Mouse (Mus musculus) myocyte (in vitro differentiated cells): ENCODE measurements at regions not wholly inside any gene's neighbourhood (a gene's known extent, or its start where the extent isn't known, plus 50 kb on each side); places are given as distances from the start of the nearest gene placed in this dataset.

Experiments used
- H3K27me3 ChIP-seq: one replicate; pipeline ENCODE4 v1.6.1; 2011; ENCODE audit not compliant: control insufficient read depth, insufficient read depth, insufficient read length
- H3K36me3 ChIP-seq: one replicate; pipeline ENCODE4 v1.6.1; 2011; ENCODE audit not compliant: control insufficient read depth, insufficient read depth
- H3K4me2 ChIP-seq: one replicate; pipeline ENCODE4 v1.6.1; 2011; ENCODE audit warnings: low read depth, control low read depth
- H3K4me3 ChIP-seq: one replicate; pipeline ENCODE4 v1.5.1; 2011; ENCODE audit warnings: mild to moderate bottlenecking, control low read depth, moderate library complexity
- H3K79me2 ChIP-seq: one replicate; pipeline ENCODE4 v1.6.1; 2011; ENCODE audit not compliant: control insufficient read depth, insufficient read depth
- H3ac ChIP-seq: one replicate; pipeline ENCODE4 v1.6.1; 2011; ENCODE audit not compliant: control insufficient read depth, insufficient read length
- CEBPB ChIP-seq: IDR thresholded peaks from 2 replicates; pipeline ENCODE4 v1.6.1; 2011; ENCODE audit warnings: mild to moderate bottlenecking, moderate library complexity; ENCODE audit not compliant: poor library complexity, insufficient read depth, severe bottlenecking
- E2F4 ChIP-seq: IDR thresholded peaks from one replicate; pipeline ENCODE4 v1.6.1; 2011; ENCODE audit warnings: mild to moderate bottlenecking, control low read depth, moderate library complexity; ENCODE audit not compliant: insufficient read depth
- MAX ChIP-seq: IDR thresholded peaks from one replicate; pipeline ENCODE4 v1.6.1; 2011; ENCODE audit warnings: low read depth, mild to moderate bottlenecking, control low read depth
- MYOD1 ChIP-seq, 3 experiments: IDR thresholded peaks; one replicate each; pipeline ENCODE4 v1.6.1; 2011; ENCODE audit warnings: control low read depth in 2 of 3, low read depth in 2 of 3, mild to moderate bottlenecking in 2 of 3, moderate library complexity in 1 of 3; ENCODE audit not compliant: insufficient read length in 2 of 3, control insufficient read depth in 1 of 3
- MYOG ChIP-seq, 3 experiments: IDR thresholded peaks; one replicate each; pipeline ENCODE4 v1.6.1; 2011; ENCODE audit warnings: control low read depth in 2 of 3, low read depth in 2 of 3, mild to moderate bottlenecking in 2 of 3; ENCODE audit not compliant: insufficient read length in 2 of 3, control insufficient read depth in 1 of 3, insufficient read depth in 1 of 3
- POLR2A ChIP-seq: IDR thresholded peaks from one replicate; pipeline ENCODE4 v1.6.1; 2011; ENCODE audit warnings: low read depth, mild to moderate bottlenecking, control low read depth, moderate library complexity; ENCODE audit not compliant: insufficient read length
- POLR2AphosphoS2 ChIP-seq: IDR thresholded peaks from one replicate; pipeline ENCODE4 v1.6.1; 2011; ENCODE audit warnings: low read depth, control low read depth; ENCODE audit not compliant: insufficient read length
- REST ChIP-seq: IDR thresholded peaks from one replicate; pipeline ENCODE4 v1.6.1; 2011; ENCODE audit warnings: mild to moderate bottlenecking, control low read depth, moderate library complexity; ENCODE audit not compliant: insufficient read depth, insufficient read length
- SRF ChIP-seq: IDR thresholded peaks from one replicate; pipeline ENCODE4 v1.6.1; 2011; ENCODE audit warnings: low read depth; ENCODE audit not compliant: control insufficient read depth, insufficient read length
- TCF12 ChIP-seq: IDR thresholded peaks from one replicate; pipeline ENCODE4 v1.6.1; 2011; ENCODE audit warnings: mild to moderate bottlenecking, control low read depth; ENCODE audit not compliant: poor library complexity, insufficient read depth, severe bottlenecking
- TCF3 ChIP-seq: IDR thresholded peaks from one replicate; pipeline ENCODE4 v1.6.1; 2011; ENCODE audit warnings: low read depth, control low read depth; ENCODE audit not compliant: insufficient read length
- USF1 ChIP-seq: IDR thresholded peaks from one replicate; pipeline ENCODE4 v1.6.1; 2011; ENCODE audit warnings: low read depth, mild to moderate bottlenecking, control low read depth, moderate library complexity

DNA sequence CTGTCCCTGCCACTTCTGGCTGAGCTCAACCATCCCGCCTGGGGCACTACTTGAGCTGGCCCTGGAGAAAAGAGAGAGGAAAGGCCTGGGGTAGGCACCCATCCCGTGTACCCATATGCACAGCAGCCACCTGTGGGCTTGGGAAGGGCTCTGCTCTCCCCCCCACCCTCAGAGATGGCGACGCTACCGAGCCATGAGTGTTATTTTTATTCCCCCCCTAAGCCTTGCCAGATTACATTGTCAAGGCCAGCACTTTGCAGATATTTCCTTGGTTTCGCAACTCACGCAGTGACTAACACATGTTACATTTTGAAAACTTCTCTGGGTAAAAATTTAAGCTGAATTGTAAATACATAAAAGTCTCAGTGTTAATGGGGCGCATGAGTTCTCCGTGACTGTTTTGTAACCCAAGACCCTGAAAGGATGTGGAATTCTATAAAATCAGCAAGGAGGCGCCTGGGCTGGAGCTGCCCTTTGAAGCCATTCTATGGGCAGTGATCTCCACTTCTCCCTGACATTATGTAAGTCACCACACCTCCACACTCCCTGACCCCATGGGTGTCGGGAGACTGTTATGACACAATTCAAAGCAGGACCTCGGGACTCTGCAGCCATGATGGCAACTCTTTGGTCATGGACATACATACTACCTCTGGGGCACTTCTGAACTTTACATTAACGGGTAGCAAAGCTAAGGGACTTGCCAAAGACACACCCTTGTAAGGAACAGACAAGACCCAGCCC lies 75.4 kb upstream of the Dio3 start:
- H3K4me3 ChIP-seq, result no peak overlapping the region
- no peaks in the 10 kb centered on the region for H3K36me3 ChIP-seq
- TF ChIP-seq TCF12, result no peak
- TF ChIP-seq CEBPB, result peak; percentile 73
- H3K79me2 ChIP-seq, result no peaks in the 10 kb centered on the region
- no peak overlapping the region for H3ac ChIP-seq
- H3K4me2 ChIP-seq, result no peak overlapping the region
- H3K27me3 ChIP-seq, result no peaks in the 10 kb centered on the region

DNA sequence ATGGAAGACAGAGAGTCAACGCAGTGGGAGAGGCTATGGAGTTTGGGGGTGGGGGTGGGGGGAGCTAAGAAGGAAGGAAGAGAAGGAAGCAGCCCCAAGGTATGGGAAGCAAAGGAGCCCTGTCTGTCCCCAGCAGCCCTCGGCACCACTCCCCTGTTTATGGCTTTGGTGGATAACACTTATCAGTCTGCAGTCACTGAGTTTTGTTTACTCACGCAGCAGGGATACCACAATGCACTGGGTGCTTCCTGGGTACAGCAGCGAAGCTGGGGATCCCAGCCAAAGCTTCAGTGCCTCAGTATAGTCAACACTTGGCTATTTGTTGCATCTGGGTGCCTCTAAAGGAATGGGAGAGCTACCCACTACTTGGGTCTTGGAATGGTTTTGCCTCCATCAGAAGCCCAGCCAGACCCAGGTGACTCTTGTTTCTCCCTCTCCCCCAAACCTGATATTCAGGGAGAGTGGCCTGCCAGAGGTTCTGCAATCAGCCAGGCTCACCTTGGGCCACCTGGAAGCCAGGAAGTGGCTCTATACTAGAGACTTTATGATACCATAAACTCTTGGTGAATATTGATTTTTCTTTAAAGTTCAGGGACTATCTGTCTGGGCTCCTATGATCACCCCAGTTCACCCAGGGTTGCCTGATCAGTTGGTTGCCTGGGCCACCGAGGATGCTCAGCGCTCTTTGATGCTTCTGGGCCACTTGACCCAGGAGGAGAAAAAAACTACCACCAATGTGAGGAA lies 74.5 kb upstream of the Dio3 start:
- Histone ChIP-seq H3K4me3 (no peak overlapping the region), H3K36me3 (no peaks in the 10 kb centered on the region), H3ac (no peak overlapping the region), H3K4me2 (no peak overlapping the region), H3K27me3 (no peaks in the 10 kb centered on the region), H3K79me2 (no peaks in the 10 kb centered on the region)
- TF ChIP-seq USF1 (no peak), TCF12 (no peak), MAX (no peak), SRF (no peak), CEBPB (no peak), POLR2A (no peak), MYOD1 (IDR thresholded peaks at IDR 0.05; ENCODE audit: control insufficient read depth in 1 of 3, insufficient read length in 2 of 3, low read depth in 2 of 3) (no peak)

DNA sequence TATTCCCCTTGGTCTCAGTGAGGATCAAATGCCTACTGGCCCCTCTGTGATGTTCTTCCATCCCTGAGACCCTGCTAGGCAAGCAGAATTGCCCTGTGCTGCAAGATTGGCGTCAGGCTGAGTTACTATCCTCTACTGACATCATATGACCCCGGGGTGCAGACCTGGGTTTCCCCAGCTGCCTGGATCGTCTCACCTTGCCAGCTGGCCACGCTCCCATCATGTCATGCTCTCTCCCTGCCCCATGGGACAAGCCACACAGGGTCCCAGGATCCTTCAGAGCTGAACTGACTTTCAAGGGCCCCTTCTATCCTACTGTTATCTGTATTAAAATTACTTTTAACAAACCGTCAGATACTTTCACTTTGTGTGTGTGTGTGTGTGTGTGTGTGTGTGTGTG lies 72.6 kb upstream of the Dio3 start:
- Histone ChIP-seq H3K36me3 (no peaks in the 10 kb centered on the region), H3K79me2 (no peaks in the 10 kb centered on the region), H3ac (no peak overlapping the region), H3K4me2 (no peak overlapping the region), H3K4me3 (no peak overlapping the region), H3K27me3 (peaks cover 7% of the 10 kb centered on the region)
- no peak for TF ChIP-seq E2F4
- TF ChIP-seq TCF3, result no peak
- no peak for TF ChIP-seq USF1
- no peak for TF ChIP-seq MYOG (IDR thresholded peaks at IDR 0.05; ENCODE audit: control insufficient read depth in 1 of 3, insufficient read depth in 1 of 3, insufficient read length in 2 of 3, low read depth in 2 of 3)
- TF ChIP-seq MYOD1 (IDR thresholded peaks at IDR 0.05; ENCODE audit: control insufficient read depth in 1 of 3, insufficient read length in 2 of 3, low read depth in 2 of 3), result no peak
- TF ChIP-seq POLR2A, result no peak
- TF ChIP-seq CEBPB, result no peak
- TF ChIP-seq TCF12, result no peak
- TF ChIP-seq REST, result no peak
- no peak for TF ChIP-seq MAX
- no peak for TF ChIP-seq POLR2AphosphoS2
- no peak for TF ChIP-seq SRF

DNA sequence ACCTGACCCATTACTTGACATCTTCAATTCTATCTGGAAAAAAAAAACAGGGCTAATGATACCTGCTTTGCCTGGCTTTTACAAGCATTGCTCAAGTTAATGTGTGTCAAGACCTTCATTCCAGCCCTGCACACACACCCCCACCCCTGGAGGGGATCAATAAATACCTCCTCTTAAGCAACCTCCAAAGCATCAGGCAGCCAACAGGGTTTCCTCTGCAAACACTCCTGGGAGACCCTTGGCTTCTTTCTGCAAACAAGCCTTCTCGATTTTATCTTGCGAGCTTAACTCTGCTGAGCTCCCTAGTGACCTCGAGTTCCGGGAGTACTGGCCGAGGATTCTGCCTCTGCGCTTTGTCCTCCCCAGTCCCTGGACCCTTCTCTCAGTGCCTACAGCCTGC lies 72.1 kb upstream of the Dio3 start:
- Histone ChIP-seq H3K79me2 (no peaks in the 10 kb centered on the region), H3K36me3 (no peaks in the 10 kb centered on the region), H3ac (no peak overlapping the region), H3K4me3 (no peak overlapping the region), H3K27me3 (peaks cover 7% of the 10 kb centered on the region), H3K4me2 (no peak overlapping the region)
- TF ChIP-seq MYOG (IDR thresholded peaks at IDR 0.05; ENCODE audit: control insufficient read depth in 1 of 3, insufficient read depth in 1 of 3, insufficient read length in 2 of 3, low read depth in 2 of 3) (no peak), SRF (no peak), MYOD1 (IDR thresholded peaks at IDR 0.05; ENCODE audit: control insufficient read depth in 1 of 3, insufficient read length in 2 of 3, low read depth in 2 of 3) (no peak), TCF3 (no peak), MAX (no peak), REST (no peak), POLR2A (no peak), USF1 (no peak), E2F4 (no peak), CEBPB (no peak), TCF12 (no peak), POLR2AphosphoS2 (no peak)

DNA sequence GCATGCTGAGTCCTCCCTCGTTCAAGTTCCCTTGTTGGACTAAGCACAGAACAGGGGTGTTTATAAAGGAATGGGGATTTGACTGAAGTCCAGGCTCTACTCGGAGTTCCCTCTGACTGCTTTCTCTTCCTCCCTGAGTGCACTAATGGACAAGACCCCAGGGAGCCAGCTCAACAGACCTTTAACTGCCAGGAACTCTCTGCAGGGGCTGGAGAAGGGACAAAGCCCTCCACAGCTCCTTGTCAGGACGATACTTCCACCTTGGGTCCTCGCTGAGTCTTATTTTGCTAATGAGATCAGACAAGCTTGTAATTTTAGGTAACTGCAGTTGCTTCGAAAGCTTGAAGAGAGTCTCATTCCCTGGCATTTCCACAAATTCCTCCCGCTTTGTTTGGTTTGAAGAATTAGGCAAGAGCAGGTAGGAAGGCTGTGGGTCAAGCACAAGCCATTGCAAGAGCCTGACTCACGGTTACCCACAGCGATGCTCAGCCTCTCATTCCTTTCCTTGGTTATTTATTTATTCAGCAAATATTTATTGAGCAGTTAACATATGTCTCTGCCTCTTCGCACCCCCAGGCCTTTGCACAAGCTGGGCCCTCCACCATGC lies 71.5 kb upstream of the Dio3 start:
- Histone ChIP-seq H3K27me3 (peaks cover 7% of the 10 kb centered on the region), H3K4me3 (no peak overlapping the region), H3K4me2 (no peak overlapping the region), H3K36me3 (no peaks in the 10 kb centered on the region), H3K79me2 (no peaks in the 10 kb centered on the region), H3ac (no peak overlapping the region)
- TF ChIP-seq CEBPB (no peak), SRF (no peak), POLR2AphosphoS2 (no peak), MYOD1 (IDR thresholded peaks at IDR 0.05; ENCODE audit: control insufficient read depth in 1 of 3, insufficient read length in 2 of 3, low read depth in 2 of 3) (no peak), REST (no peak), E2F4 (no peak), TCF3 (no peak), MAX (no peak), TCF12 (no peak), MYOG (IDR thresholded peaks at IDR 0.05; ENCODE audit: control insufficient read depth in 1 of 3, insufficient read depth in 1 of 3, insufficient read length in 2 of 3, low read depth in 2 of 3) (no peak), USF1 (no peak), POLR2A (no peak)
